Comparison of ENCODE assay signal across 31 mouse cellular contexts in genomic region chr4:63554616-63555015, GRCm38 (mm10). TPM values are rescaled to one million over a fixed set of nuclear protein-coding genes. Genes with fewer than 3 reads are reported as not detected.
DNase-seq lines count a peak whose midpoint lies in the region; ATAC-seq and TF ChIP-seq lines count a peak whose summit lies in the region.
"Had no signal": no experiment of that assay in that cellular context is flagged by ENCODE, and none has a peak within 500 bp of the region (broad histone marks: within the 10 kb centered on the region; RNA-seq: fewer than 3 reads in every experiment).

No protein-coding gene starts in this region.

- H3K4me1 ChIP-seq in liver, embryonic 15.5 days (replicated peaks), result peaks cover 53% of the 10 kb centered on the region

- 0 out of 2 replicates have a peak overlapping the region, but pooled peaks have one; percentile 5 for H3K27ac ChIP-seq in gastrocnemius, adult 2 months
- peak overlapping the region; percentile 54 for H3K27ac ChIP-seq in liver, embryonic 15.5 days (replicated peaks)
- H3K27ac ChIP-seq: forebrain, embryonic 10.5 days; forebrain, embryonic 13.5 days; heart, embryonic 10.5 days; heart, embryonic 13.5 days; hindbrain, embryonic 12.5 days had no signal

- no peak for TF ChIP-seq CTCF in gastrocnemius, adult 2 months (IDR thresholded peaks at IDR 0.05)

- WGBS in liver, embryonic 15.5 days (ENCODE audit: insufficient replicate concordance), result 67% methylated on average over 3 of the region's 3 CpGs

- H3K4me3 ChIP-seq in gastrocnemius, adult 2 months, result no peak overlapping the region
- H3K4me3 ChIP-seq in liver, embryonic 15.5 days (replicated peaks), result no peak overlapping the region
- H3K4me3 ChIP-seq: forebrain, embryonic 10.5 days; forebrain, embryonic 13.5 days; heart, embryonic 10.5 days; heart, embryonic 13.5 days; hindbrain, embryonic 12.5 days had no signal

- H3K27me3 ChIP-seq in liver, embryonic 15.5 days, result no peaks in the 10 kb centered on the region
- H3K27me3 ChIP-seq: heart, embryonic 13.5 days had no signal

- no peak overlapping the region for H3K4me2 ChIP-seq in liver, embryonic 15.5 days
- H3K4me2 ChIP-seq: forebrain, embryonic 13.5 days; heart, embryonic 13.5 days; hindbrain, embryonic 12.5 days had no signal

- no peak for ATAC-seq in liver, embryonic 15.5 days (ENCODE audit: insufficient read depth)
- ATAC-seq: activated CD4-positive, CD25-positive, alpha-beta regulatory T cell, adult 4 months; forebrain, embryonic 13.5 days; forebrain, embryonic 16.5 days; hindbrain, embryonic 16.5 days had no signal

- DNase-seq in gastrocnemius, adult 2 months, result no peak
- no peak for DNase-seq in gastrocnemius, postnatal 14 days
- no peak for DNase-seq in liver
- peak; percentile 59 for DNase-seq in lung, postnatal 25 days (ENCODE audit: low spot score)
- DNase-seq in lung, postnatal 14 days, result no peak
- DNase-seq in adipocyte (ENCODE audit: low spot score), result peak; percentile 59
- DNase-seq: adrenal gland, postnatal 10 days; adrenal gland, postnatal 36 days; cerebellum, adult 18-20 months; cerebellum, adult 9-10 months; cerebellum, postnatal 14 days; gastrocnemius, postnatal 25 days; heart, adult 18-20 months; heart, postnatal 14 days; heart, postnatal 4 days had no signal

- H3K9ac ChIP-seq in liver, embryonic 15.5 days, result no peak overlapping the region
- H3K9ac ChIP-seq: forebrain, embryonic 13.5 days; heart, embryonic 13.5 days; hindbrain, embryonic 12.5 days had no signal

- intact Hi-C loops in gastrocnemius, adult 2 months (cut with DNase I), result loop anchor here (5.0 kb wide), 2 partner anchors 38 to 47 kb away; no protein-coding TSS in a partner anchor
- intact Hi-C loops in gastrocnemius, postnatal 14 days (cut with DNase I; ENCODE audit: low total_unique reads), result no loop called here

- peaks cover 27% of the 10 kb centered on the region for H3K36me3 ChIP-seq in liver, embryonic 15.5 days (replicated peaks)

- no peaks in the 10 kb centered on the region for H3K9me3 ChIP-seq in liver, embryonic 15.5 days (replicated peaks)
- H3K9me3 ChIP-seq: forebrain, embryonic 10.5 days; forebrain, embryonic 13.5 days; heart, embryonic 10.5 days; heart, embryonic 13.5 days; hindbrain, embryonic 12.5 days had no signal

RNA-seq across cellular contexts. Expression of gene Tmem268, which starts 4.0 kb away (rescaled TPM):
- 10 to 100 TPM; 13.3 to 14.7 TPM for total RNA-seq in gastrocnemius, adult 2 months (2021)
- total RNA-seq in gastrocnemius, postnatal 14 days (2021), result 10 to 100 TPM in 1 of 2 experiments, 1 to 10 TPM in 1; 8.7 to 10.6 TPM
- polyA plus RNA-seq in liver, embryonic 15.5 days (2015; fragmentation: Nextera tagmentation; extraction: Ambion mirVana), result 9.6 and 11.7 TPM in 2 replicates

RNA-seq across cellular contexts. Expression of gene Atp6v1g1, which starts 10.0 kb away (rescaled TPM):
- 100 to 1,000 TPM; 212 to 239 TPM for total RNA-seq in gastrocnemius, adult 2 months (2021)
- 100 to 1,000 TPM; 260 to 261 TPM for total RNA-seq in gastrocnemius, postnatal 14 days (2021)
- polyA plus RNA-seq in liver, embryonic 15.5 days (2015; fragmentation: Nextera tagmentation; extraction: Ambion mirVana), result 125 and 128 TPM in 2 replicates

RNA-seq across cellular contexts. Expression of gene Gm11213, which starts 50.4 kb away (rescaled TPM):
- total RNA-seq in gastrocnemius, adult 2 months (2021), result not detected
- not detected for total RNA-seq in gastrocnemius, postnatal 14 days (2021)
- polyA plus RNA-seq in liver, embryonic 15.5 days (2015; fragmentation: Nextera tagmentation; extraction: Ambion mirVana), result not detected in 2 replicates
- total RNA-seq: adrenal gland, adult 18-20 months; adrenal gland, postnatal 10 days; adrenal gland, postnatal 36 days; ES-E14; gastrocnemius, adult 18-20 months; gastrocnemius, postnatal 25 days; heart, adult 18-20 months; heart, postnatal 14 days; heart, postnatal 4 days had no signal
- polyA plus RNA-seq: activated CD4-positive, CD25-positive, alpha-beta regulatory T cell, adult 4 months; embryonic facial prominence, embryonic 11.5 days; embryonic facial prominence, embryonic 14.5 days; forebrain, embryonic 10.5 days; forebrain, embryonic 13.5 days; forebrain, embryonic 16.5 days; gonadal fat pad, adult 2 months; heart, embryonic 10.5 days; heart, embryonic 13.5 days; heart, embryonic 16.5 days; hindbrain, embryonic 12.5 days; hindbrain, embryonic 16.5 days had no signal

RNA-seq across cellular contexts. Expression of gene Whrn, which starts 58.8 kb away (rescaled TPM):
- total RNA-seq in gastrocnemius, adult 2 months (2021), result 1 to 10 TPM; 1.6 to 2.2 TPM
- 1 to 10 TPM; 1.7 to 2.0 TPM for total RNA-seq in gastrocnemius, postnatal 14 days (2021)
- polyA plus RNA-seq in liver, embryonic 15.5 days (2015; fragmentation: Nextera tagmentation; extraction: Ambion mirVana), result 0.16 and 0.39 TPM in 2 replicates

Comparison
In these comparisons a context has a peak if more than half of its experiments do, and no peak if none do; other contexts are left out.
1. DNase-seq: peak in lung, postnatal 25 days (single experiment) and adipocyte (single experiment); none in gastrocnemius, adult 2 months (single experiment), gastrocnemius, postnatal 14 days (single experiment), liver (single experiment) and lung, postnatal 14 days (single experiment).